9 mouse cellular contexts compared by ENCODE assay signal in genomic region chr11:121847790-121848299, GRCm38 (mm10). TPM values are rescaled to one million over a fixed set of nuclear protein-coding genes. Genes with fewer than 3 reads are reported as not detected.
DNase-seq lines count a peak whose midpoint lies in the region; ATAC-seq and TF ChIP-seq lines count a peak whose summit lies in the region.
"Had no signal": no experiment of that assay in that cellular context is flagged by ENCODE, and none has a peak within 500 bp of the region (broad histone marks: within the 10 kb centered on the region; RNA-seq: fewer than 3 reads in every experiment).

No protein-coding gene starts in this region.

- in situ Hi-C loops in CH12.LX (cut with MboI; ENCODE audit: low pct_ligation_motif_present, low pct_unique_long_range_greater_than_20kb, low sequenced_read_pairs) = no loop called here

- H3K79me2 ChIP-seq in CH12.LX (replicated peaks; ENCODE audit: control insufficient read depth, extremely low read depth, insufficient read depth, poor library complexity, severe bottlenecking) = no peaks in the 10 kb centered on the region

- no peaks in the 10 kb centered on the region for H3K36me3 ChIP-seq in CH12.LX (replicated peaks in 1 of 2; ENCODE audit: control insufficient read depth in 1 of 2, insufficient read depth in 1 of 2, low read length in 1 of 2)
- no peaks in the 10 kb centered on the region for H3K36me3 ChIP-seq in forebrain, embryonic 11.5 days (ENCODE audit: control insufficient read depth, insufficient read depth, low read length)
- no peaks in the 10 kb centered on the region for H3K36me3 ChIP-seq in heart, postnatal 0 days (replicated peaks; ENCODE audit: control insufficient read depth, insufficient read depth, low read length)
- H3K36me3 ChIP-seq in liver, embryonic 14.5 days (replicated peaks; ENCODE audit: control insufficient read depth, insufficient read depth, low read depth) = no peaks in the 10 kb centered on the region
- H3K36me3 ChIP-seq in neural tube, embryonic 12.5 days = no peaks in the 10 kb centered on the region
- no peaks in the 10 kb centered on the region for H3K36me3 ChIP-seq in stomach, postnatal 0 days (ENCODE audit: control insufficient read depth, insufficient read depth, low read length)

- peak overlapping the region; percentile 27; the same call in 1 of the 2 replicates for H3K4me2 ChIP-seq in CH12.LX (ENCODE audit: insufficient read depth, low read depth, poor library complexity, severe bottlenecking)
- peak overlapping the region; percentile 65 for H3K4me2 ChIP-seq in forebrain, embryonic 11.5 days (ENCODE audit: low read depth, low read length, severe bottlenecking)
- H3K4me2 ChIP-seq in heart, postnatal 0 days (ENCODE audit: low read depth, low read length) = peak overlapping the region; percentile 59
- H3K4me2 ChIP-seq in liver, embryonic 14.5 days (ENCODE audit: low read depth) = peak overlapping the region; percentile 63
- peak overlapping the region; percentile 74 for H3K4me2 ChIP-seq in neural tube, embryonic 12.5 days (replicated peaks)
- peak overlapping the region; percentile 64 for H3K4me2 ChIP-seq in stomach, postnatal 0 days (replicated peaks; ENCODE audit: low read depth)

- TF ChIP-seq RAD21 in CH12.LX (IDR thresholded peaks at IDR 0.05; ENCODE audit: low read depth, low read length) = no peak

- under 1% methylated on average over 11 of the region's 11 CpGs for WGBS in forebrain, embryonic 11.5 days
- WGBS in heart, postnatal 0 days = 1% methylated on average over 11 of the region's 11 CpGs
- 0% methylated on average over 11 of the region's 11 CpGs for WGBS in liver, embryonic 14.5 days (ENCODE audit: insufficient replicate concordance)
- under 1% methylated on average over 11 of the region's 11 CpGs for WGBS in neural tube, embryonic 12.5 days
- WGBS in stomach, postnatal 0 days = 2% methylated on average over 11 of the region's 11 CpGs

- no peak for TF ChIP-seq EP300 in CH12.LX (IDR thresholded peaks at IDR 0.05; ENCODE audit: low read length)
- no peak for TF ChIP-seq EP300 in heart, postnatal 0 days (IDR thresholded peaks at IDR 0.05; ENCODE audit: low read depth)
- TF ChIP-seq EP300 in liver, embryonic 14.5 days (IDR thresholded peaks at IDR 0.05; ENCODE audit: low read depth) = no peak
- no peak for TF ChIP-seq EP300 in stomach, postnatal 0 days (optimal IDR thresholded peaks at IDR 0.05)

- H3K27me3 ChIP-seq in CH12.LX (replicated peaks) = peaks cover 26% of the 10 kb centered on the region
- no peaks in the 10 kb centered on the region for H3K27me3 ChIP-seq in forebrain, embryonic 11.5 days (ENCODE audit: control insufficient read depth, insufficient read depth, low read length)
- H3K27me3 ChIP-seq in heart, postnatal 0 days (ENCODE audit: control insufficient read depth, insufficient read depth, low read length) = no peaks in the 10 kb centered on the region
- H3K27me3 ChIP-seq in liver, embryonic 14.5 days (ENCODE audit: control insufficient read depth, insufficient read depth, low read length) = no peaks in the 10 kb centered on the region
- no peaks in the 10 kb centered on the region for H3K27me3 ChIP-seq in neural tube, embryonic 12.5 days (replicated peaks)
- no peaks in the 10 kb centered on the region for H3K27me3 ChIP-seq in stomach, postnatal 0 days (ENCODE audit: control insufficient read depth, insufficient read depth, low read length)

- peak; percentile 93 for DNase-seq in CH12.LX (ENCODE audit: extremely low read depth)
- DNase-seq in c-Kit-positive CD71-positive TER-119-negative erythroid progenitor cells, embryonic 14.5 days (ENCODE audit: low read depth) = peak; percentile 56
- DNase-seq in forebrain, embryonic 11.5 days (ENCODE audit: low spot score) = peak; percentile 89
- peak; percentile 86 for DNase-seq in heart, postnatal 0 days (ENCODE audit: low spot score)
- DNase-seq in kidney, postnatal 36 days = peak; percentile 49 to 64
- DNase-seq in liver, embryonic 14.5 days (ENCODE audit: low read depth in 3 of 3, low spot score in 3 of 3) = peak; percentile 52 to 61 (median 55)
- peak; percentile 88 for DNase-seq in stomach, postnatal 0 days (ENCODE audit: low spot score)

- no peak overlapping the region for H3K9ac ChIP-seq in CH12.LX (ENCODE audit: insufficient read depth, low read depth)
- peak overlapping the region; percentile 63 for H3K9ac ChIP-seq in forebrain, embryonic 11.5 days (ENCODE audit: low read length)
- no peak overlapping the region for H3K9ac ChIP-seq in heart, postnatal 0 days (replicated peaks; ENCODE audit: low read depth, low read length)
- no peak overlapping the region; the same call in 1 of the 2 replicates for H3K9ac ChIP-seq in liver, embryonic 14.5 days (replicated peaks)
- H3K9ac ChIP-seq in neural tube, embryonic 12.5 days = peak overlapping the region; percentile 58
- H3K9ac ChIP-seq in stomach, postnatal 0 days (ENCODE audit: low read length) = peak overlapping the region; percentile 41; the same call in 1 of the 2 replicates

- dilution Hi-C loops in CH12.LX (cut with MboI; ENCODE audit: extremely low pct_ligation_motif_present, extremely low pct_unique_long_range_greater_than_20kb, low sequenced_read_pairs) = no loop called here

- ATAC-seq in forebrain, embryonic 11.5 days (replicated peaks; ENCODE audit: low FRiP score) = peak; percentile 100
- ATAC-seq in heart, postnatal 0 days (ENCODE audit: insufficient read depth, low read depth) = peak; percentile 96
- peak; percentile 92 for ATAC-seq in liver, embryonic 14.5 days (ENCODE audit: insufficient read depth)
- ATAC-seq in neural tube, embryonic 12.5 days (ENCODE audit: low FRiP score, low read depth) = peak; percentile 99
- peak; percentile 98 for ATAC-seq in stomach, postnatal 0 days (ENCODE audit: low FRiP score, low TSS enrichment)

- peaks cover 2 to 7% of the 10 kb centered on the region in 2 experiments; a peak in 2 of 4 replicates for H3K4me1 ChIP-seq in CH12.LX (ENCODE audit: control insufficient read depth in 1 of 2, insufficient read depth in 2 of 2)
- H3K4me1 ChIP-seq in forebrain, embryonic 11.5 days (replicated peaks; ENCODE audit: control insufficient read depth, insufficient read depth, low read length) = no peaks in the 10 kb centered on the region
- no peaks in the 10 kb centered on the region for H3K4me1 ChIP-seq in heart, postnatal 0 days (ENCODE audit: control insufficient read depth, insufficient read depth)
- H3K4me1 ChIP-seq in liver, embryonic 14.5 days (replicated peaks; ENCODE audit: control insufficient read depth in 2 of 2, insufficient read depth in 2 of 2, low read length in 1 of 2) = no peaks in the 10 kb centered on the region
- H3K4me1 ChIP-seq in neural tube, embryonic 12.5 days = 0 out of 2 replicates have a peak, but pooled peaks cover 5% of the 10 kb centered on the region
- no peaks in the 10 kb centered on the region for H3K4me1 ChIP-seq in stomach, postnatal 0 days (replicated peaks; ENCODE audit: control insufficient read depth, insufficient read depth)

- peak overlapping the region; percentile 43 to 55 (median 46) for H3K4me3 ChIP-seq in CH12.LX (replicated peaks in 1 of 3; ENCODE audit: low read depth in 2 of 3, low read length in 2 of 3, poor library complexity in 1 of 3)
- peak overlapping the region; percentile 43 for H3K4me3 ChIP-seq in forebrain, embryonic 11.5 days (ENCODE audit: low read depth, low read length)
- H3K4me3 ChIP-seq in heart, postnatal 0 days (ENCODE audit: low read depth, low read length) = peak overlapping the region; percentile 48
- peak overlapping the region; percentile 48 to 68 for H3K4me3 ChIP-seq in liver, embryonic 14.5 days (ENCODE audit: insufficient read depth in 1 of 2, low read depth in 2 of 2, low read length in 2 of 2)
- H3K4me3 ChIP-seq in neural tube, embryonic 12.5 days = peak overlapping the region; percentile 46
- H3K4me3 ChIP-seq in stomach, postnatal 0 days (ENCODE audit: low read depth, low read length) = peak overlapping the region; percentile 41

- TF ChIP-seq POLR2A in CH12.LX (IDR thresholded peaks at IDR 0.05; ENCODE audit: low read depth, low read length) = peak; percentile 89

- TF ChIP-seq CTCF in CH12.LX (conservative IDR thresholded peaks at IDR 0.05 in 1 of 2, IDR thresholded peaks at IDR 0.05 in 1 of 2; ENCODE audit: low read depth in 2 of 2, low read length in 2 of 2) = no peak
- TF ChIP-seq CTCF in heart, postnatal 0 days (IDR thresholded peaks at IDR 0.05; ENCODE audit: low read depth) = no peak
- no peak for TF ChIP-seq CTCF in liver, embryonic 14.5 days (IDR thresholded peaks at IDR 0.05; ENCODE audit: low read depth)
- TF ChIP-seq CTCF in stomach, postnatal 0 days (IDR thresholded peaks at IDR 0.05; ENCODE audit: low read depth) = no peak

- H3K27ac ChIP-seq in CH12.LX (ENCODE audit: insufficient read depth, low read depth) = no peak overlapping the region
- H3K27ac ChIP-seq in forebrain, embryonic 11.5 days (ENCODE audit: low read depth, low read length) = peak overlapping the region; percentile 70; the same call in 1 of the 2 replicates
- peak overlapping the region; percentile 55 for H3K27ac ChIP-seq in heart, postnatal 0 days (ENCODE audit: low read depth)
- H3K27ac ChIP-seq in liver, embryonic 14.5 days = no peak overlapping the region
- H3K27ac ChIP-seq in neural tube, embryonic 12.5 days = no peak overlapping the region
- H3K27ac ChIP-seq in stomach, postnatal 0 days (replicated peaks) = peak overlapping the region; percentile 65
- H3K27ac ChIP-seq: macrophage had no signal

- H3K9me3 ChIP-seq in CH12.LX (replicated peaks; ENCODE audit: low read length) = peaks cover 6% of the 10 kb centered on the region
- no peaks in the 10 kb centered on the region for H3K9me3 ChIP-seq in forebrain, embryonic 11.5 days (ENCODE audit: control insufficient read depth, low read length)
- H3K9me3 ChIP-seq in heart, postnatal 0 days (replicated peaks; ENCODE audit: control insufficient read depth, low read length) = 0 out of 2 replicates have a peak, but pooled peaks cover 4% of the 10 kb centered on the region
- H3K9me3 ChIP-seq in liver, embryonic 14.5 days (ENCODE audit: control insufficient read depth, low read length) = no peaks in the 10 kb centered on the region
- H3K9me3 ChIP-seq in neural tube, embryonic 12.5 days = 0 out of 2 replicates have a peak, but pooled peaks cover 2% of the 10 kb centered on the region
- no peaks in the 10 kb centered on the region for H3K9me3 ChIP-seq in stomach, postnatal 0 days (ENCODE audit: control insufficient read depth, low read length)

RNA-seq across cellular contexts. Expression of gene Ptchd3, which starts 17.8 kb away (rescaled TPM):
- total RNA-seq in CH12.LX (2012; rRNA removed) = not detected in 2 replicates
- total RNA-seq in CH12.LX (2014; rRNA removed) = not detected in 2 replicates
- not detected in 2 replicates for polyA plus RNA-seq in CH12.LX (2012; ENCODE audit: insufficient read length, low read depth)
- polyA plus RNA-seq in forebrain, embryonic 11.5 days (2014; fragmentation: Nextera tagmentation; extraction: Ambion mirVana) = not detected in 2 replicates
- 0.43 TPM in 1 of 2 replicates, not detected in the other for total RNA-seq in heart, postnatal 0 days (2014; rRNA removed; ENCODE audit: low replicate concordance)
- polyA plus RNA-seq in heart, postnatal 0 days (2015; fragmentation: Nextera tagmentation; extraction: Ambion mirVana) = 0.16 and 0.25 TPM in 2 replicates
- polyA plus RNA-seq in liver, embryonic 14.5 days (2012; rRNA removed) = not detected in 2 replicates
- not detected in 2 replicates for polyA plus RNA-seq in liver, embryonic 14.5 days (2014; fragmentation: Nextera tagmentation; extraction: Ambion mirVana)
- polyA plus RNA-seq in neural tube, embryonic 12.5 days (2016; fragmentation: Nextera tagmentation; extraction: Ambion mirVana) = not detected in 2 replicates
- polyA plus RNA-seq in stomach, postnatal 0 days (2015; fragmentation: Nextera tagmentation; extraction: Ambion mirVana) = 0.05 TPM in 1 of 2 replicates, not detected in the other
- polyA plus RNA-seq: macrophage had no signal

Comparison
In these comparisons a context has a peak if more than half of its experiments do, and no peak if none do; other contexts are left out.
1. H3K27ac ChIP-seq: peak in forebrain, embryonic 11.5 days (single experiment), heart, postnatal 0 days (single experiment) and stomach, postnatal 0 days (single experiment); none in CH12.LX (single experiment), liver, embryonic 14.5 days (single experiment) and neural tube, embryonic 12.5 days (single experiment).
2. H3K9ac ChIP-seq: peak in forebrain, embryonic 11.5 days (single experiment), neural tube, embryonic 12.5 days (single experiment) and stomach, postnatal 0 days (single experiment); none in CH12.LX (single experiment), heart, postnatal 0 days (single experiment) and liver, embryonic 14.5 days (single experiment).
3. Peak in every context shown above with its lines, with median percentiles within 50 percentile points of each other: DNase-seq, H3K4me2 ChIP-seq, H3K4me3 ChIP-seq and ATAC-seq.